Mouse (Mus musculus) lung, postnatal 0 days (tissue): ENCODE results near the gene Carmil1.
A peak's percentile ranks its signal among the peaks of the same experiment; 100 is the strongest.

Experiments
- CTCF ChIP-seq: IDR thresholded peaks from 2 replicates; pipeline ENCODE4 v1.5.1; 2016; ENCODE audit warnings: antibody characterized with exemption, mild to moderate bottlenecking
- EP300 ChIP-seq: IDR thresholded peaks from 2 replicates; pipeline ENCODE4 v1.6.1; 2016; ENCODE audit warnings: antibody characterized with exemption, mild to moderate bottlenecking, control low read depth

- peak; percentile 55; the same call in 1 of the 2 replicates for TF ChIP-seq EP300
- no peak for TF ChIP-seq CTCF
These were observed 154.7 kb downstream of the Carmil1 start for GRCm38 (mm10) chr13:24125865-24126264.
